Mouse (Mus musculus) liver, embryonic 14.5 days (tissue): ENCODE data around the gene Prtn3.

Source experiments
- CTCF ChIP-seq: IDR thresholded peaks from 2 replicates; pipeline ENCODE4 v1.5.1; 2016; ENCODE audit warnings: antibody characterized with exemption, low read depth, control low read depth
- EP300 ChIP-seq: IDR thresholded peaks from 2 replicates; pipeline ENCODE4 v1.6.1; 2016; ENCODE audit warnings: antibody characterized with exemption, low read depth

- TF ChIP-seq EP300, result no peak
- TF ChIP-seq CTCF, result no peak
These were observed 10.2 kb downstream of the Prtn3 start for GRCm38 (mm10) chr10:79884446-79884845.
